Mouse (Mus musculus) heart, postnatal 0 days (tissue): ENCODE results near the gene Fbln1.

Experiments used
- CTCF ChIP-seq: IDR thresholded peaks from 2 replicates; pipeline ENCODE4 v1.5.1; 2016; ENCODE audit warnings: antibody characterized with exemption, control low read depth, low read depth
- EP300 ChIP-seq: IDR thresholded peaks from 2 replicates; pipeline ENCODE4 v1.6.1; 2016; ENCODE audit warnings: antibody characterized with exemption, low read depth

DNA sequence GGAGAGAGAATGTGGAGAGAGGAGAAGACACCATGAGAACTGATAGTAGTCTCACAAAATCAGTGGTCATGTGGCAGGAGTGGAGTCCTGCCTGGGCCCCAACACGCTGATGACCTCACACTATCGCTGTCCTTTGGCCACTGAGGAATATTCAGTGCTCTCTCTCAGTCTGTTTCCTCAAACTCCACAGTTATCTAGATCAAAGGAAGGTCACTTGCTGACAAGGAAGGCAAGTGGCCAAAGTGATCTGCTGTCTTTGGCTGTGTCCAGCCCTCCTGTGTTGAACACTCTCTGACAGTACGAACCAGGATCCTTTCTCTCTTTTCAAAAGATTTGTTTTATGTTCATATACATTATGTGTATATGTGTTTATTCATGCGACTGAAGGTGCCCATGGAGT, 117.5 kb downstream of the Fbln1 start:
- TF ChIP-seq CTCF (no peak), EP300 (no peak)
